Mouse (Mus musculus) naive thymus-derived CD4-positive, alpha-beta T cell, adult 2 months (primary cell): Measurements from ENCODE around the gene Ranbp3.

ENCODE experiments used
- DNase-seq: peaks from one replicate; pipeline ENCODE4 v3.0.0-alpha.2; 2011; ENCODE audit warnings: low read depth

The Ranbp3 gene

GRCm38 (mm10) chr17:56673647-56674416 is 738 bp downstream of the Ranbp3 start:
- peak; percentile 37 for DNase-seq

DNA sequence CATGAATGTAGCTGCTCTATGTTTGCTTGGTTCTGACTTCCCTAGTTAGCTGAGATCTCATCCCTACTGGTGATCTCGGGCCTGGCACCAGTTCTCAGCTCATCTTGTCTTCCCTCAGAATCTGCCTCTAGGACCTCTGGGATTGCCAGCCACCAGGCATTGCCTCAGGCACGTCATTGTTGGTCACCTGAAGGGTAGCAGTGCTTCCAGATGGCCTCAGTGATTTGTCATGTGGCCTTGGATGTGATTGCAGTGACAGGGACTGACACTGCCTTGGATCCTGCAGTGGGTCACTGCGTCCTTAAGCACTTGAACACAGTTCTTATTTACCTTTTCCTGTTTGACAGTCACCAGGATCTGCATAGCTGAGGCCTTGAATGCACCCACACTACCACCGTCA is 8.7 kb downstream of the Ranbp3 start:
- DNase-seq, result no peak

DNA sequence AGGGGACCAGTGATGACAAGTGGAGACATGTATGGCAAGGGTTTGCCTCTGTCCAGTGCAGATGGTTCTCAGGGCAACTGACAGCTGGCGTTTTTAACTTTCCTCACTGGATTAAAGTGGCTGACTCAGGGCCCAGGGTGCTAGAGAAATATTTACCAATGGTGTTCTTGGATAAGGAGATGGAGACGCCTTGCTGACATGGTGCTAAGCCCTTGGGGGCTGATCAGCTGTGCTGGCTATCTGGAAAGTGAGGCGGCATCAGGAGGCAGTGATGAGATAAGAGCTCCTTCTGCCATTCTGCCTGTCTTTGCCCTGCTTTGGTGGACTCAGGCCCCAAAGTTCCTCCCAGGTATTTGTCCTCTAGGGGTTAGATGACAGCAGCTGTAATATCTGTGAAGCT is 9.8 kb downstream of the Ranbp3 start:
- no peak for DNase-seq

- DNase-seq, result no peak
Observed at GRCm38 (mm10) chr17:56683546-56684140, 10.5 kb downstream of the Ranbp3 start.

- no peak for DNase-seq
Observed at GRCm38 (mm10) chr17:56684649-56685048, 11.6 kb downstream of the Ranbp3 start.

- no peak for DNase-seq
Observed at GRCm38 (mm10) chr17:56686801-56687200, 13.7 kb downstream of the Ranbp3 start.

DNA sequence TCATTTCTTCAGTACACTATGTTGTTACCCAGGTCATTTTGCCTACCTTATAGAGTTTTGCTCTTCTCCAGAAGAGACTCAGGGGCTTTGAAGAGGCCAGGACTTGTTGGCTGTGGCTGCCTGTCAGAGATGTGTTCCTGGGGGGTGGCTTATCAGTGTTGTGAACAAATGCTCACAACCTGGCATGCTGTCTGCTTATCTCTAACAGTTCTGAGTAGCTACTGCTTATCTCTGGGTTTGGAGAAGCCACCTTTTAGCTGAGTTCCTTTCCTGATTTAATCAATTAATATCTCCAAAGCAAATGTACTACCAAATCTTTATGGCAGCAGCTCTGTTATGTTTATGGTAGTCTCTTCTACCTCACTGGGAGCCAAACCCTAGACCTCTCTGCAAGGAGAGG is 15.0 kb downstream of the Ranbp3 start:
- no peak for DNase-seq

- no peak for DNase-seq
Observed at GRCm38 (mm10) chr17:56688689-56689088, 15.6 kb downstream of the Ranbp3 start.

GRCm38 (mm10) chr17:56693395-56693794 is 20.3 kb downstream of the Ranbp3 start:
- DNase-seq, result no peak

DNA sequence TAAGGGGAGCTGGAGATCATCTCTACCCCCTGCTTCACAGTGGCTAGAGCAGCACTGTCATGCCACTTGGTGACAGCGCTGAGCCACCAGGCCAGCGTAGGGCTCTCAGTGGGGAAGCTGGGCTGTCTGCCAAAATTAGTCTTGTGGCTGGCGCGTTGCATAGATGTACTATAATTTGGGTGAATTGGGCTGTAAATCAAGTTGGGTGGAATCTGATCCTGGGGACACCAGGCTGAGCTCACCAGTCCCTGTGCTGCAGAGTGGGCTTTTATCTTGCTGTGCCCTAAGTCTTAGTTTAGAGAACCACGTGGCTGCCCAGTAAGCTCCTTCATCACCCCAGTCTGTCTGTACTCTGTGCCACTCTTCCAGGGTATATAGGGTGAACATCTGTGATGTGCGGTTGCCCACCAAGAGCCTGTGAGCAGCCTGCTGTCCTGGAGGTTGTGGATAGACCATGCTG is 20.8 kb downstream of the Ranbp3 start:
- DNase-seq, result no peak

- no peak for DNase-seq
Observed at GRCm38 (mm10) chr17:56700451-56700850, 27.4 kb downstream of the Ranbp3 start.

- DNase-seq, result no peak
Observed at GRCm38 (mm10) chr17:56703038-56703437, 29.9 kb downstream of the Ranbp3 start.

DNA sequence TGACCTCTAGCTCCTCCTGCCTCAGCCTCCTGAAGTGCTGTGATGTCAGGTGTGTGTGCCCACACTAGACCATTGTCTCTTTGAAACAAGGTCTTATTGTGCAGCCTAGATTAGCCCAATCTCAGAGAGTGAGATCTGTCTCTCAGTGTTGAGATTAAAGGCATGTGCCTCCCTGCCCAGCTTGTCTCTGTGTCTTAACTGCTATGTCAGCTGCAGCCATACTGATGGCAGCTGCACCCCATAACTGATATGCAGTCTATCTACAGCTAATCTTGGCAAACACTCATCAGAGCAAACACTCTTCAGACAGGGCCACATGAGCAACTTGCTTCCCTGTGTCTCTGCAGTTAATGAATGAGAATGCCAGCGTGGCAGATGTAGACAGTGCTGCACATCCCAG is 33.4 kb downstream of the Ranbp3 start:
- DNase-seq, result no peak

GRCm38 (mm10) chr17:56708692-56709091 is 35.6 kb downstream of the Ranbp3 start:
- DNase-seq, result no peak

GRCm38 (mm10) chr17:56709708-56710107 is 36.6 kb downstream of the Ranbp3 start:
- no peak for DNase-seq

DNA sequence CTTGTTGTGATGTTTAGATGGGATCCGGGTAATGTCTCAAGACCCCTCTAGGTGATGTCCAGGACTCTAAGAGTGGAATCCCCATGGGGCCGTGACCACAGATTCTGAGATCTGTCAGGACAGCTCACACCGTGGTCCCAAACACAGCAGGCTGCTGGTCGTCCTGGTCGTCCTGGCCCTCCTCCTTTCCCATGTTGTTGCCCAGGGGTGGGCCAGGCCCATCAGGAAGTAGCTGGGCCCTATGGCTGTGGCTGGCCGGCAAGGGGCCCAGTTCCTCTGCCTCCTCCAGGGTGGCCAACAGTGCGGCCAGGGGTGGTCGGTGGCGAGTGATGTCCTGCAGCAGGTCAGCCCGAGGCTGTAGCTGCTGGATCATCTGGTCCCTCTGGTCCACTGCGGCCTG is 42.3 kb downstream of the Ranbp3 start:
- DNase-seq, result no peak

GRCm38 (mm10) chr17:56715914-56716654 is 43.0 kb downstream of the Ranbp3 start:
- peak; percentile 37 for DNase-seq

DNA sequence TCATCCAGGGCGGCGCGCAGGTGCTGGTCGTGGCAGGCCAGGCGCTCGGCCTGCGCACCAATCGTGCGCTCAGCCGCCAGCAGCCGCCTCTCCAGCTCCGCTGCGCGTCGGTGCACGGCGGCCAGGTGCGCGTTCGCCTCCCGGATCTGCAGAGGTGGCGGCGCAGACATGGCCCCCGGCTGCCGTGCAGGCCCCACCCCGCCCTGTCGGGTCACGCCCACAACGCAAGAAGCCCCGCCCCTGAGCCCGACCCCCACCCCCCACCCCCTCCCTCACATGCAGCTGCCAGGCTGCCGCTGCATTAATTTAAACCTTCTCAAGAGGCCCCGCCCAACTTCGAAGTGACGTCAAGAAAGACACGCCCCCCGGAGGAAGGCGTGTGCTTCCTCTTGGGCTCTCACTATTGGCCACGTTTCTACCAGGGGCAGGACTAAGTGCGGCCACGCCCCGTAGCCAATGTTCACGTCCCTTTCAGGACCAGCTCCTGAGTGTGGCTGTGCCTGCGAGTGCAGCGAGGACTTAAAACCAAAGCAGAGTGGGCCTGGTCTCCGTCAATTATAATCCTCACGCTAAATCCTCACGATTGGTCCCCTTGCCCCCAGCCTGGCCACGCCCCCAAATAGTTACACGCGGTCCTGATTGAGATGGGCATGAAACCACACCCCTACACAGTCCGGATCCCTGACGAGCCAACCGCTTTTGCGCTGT is 43.7 kb downstream of the Ranbp3 start:
- DNase-seq, result peak; percentile 100

- peak; percentile 99 for DNase-seq
Observed at GRCm38 (mm10) chr17:56717363-56718058, 44.4 kb downstream of the Ranbp3 start, which contains the start of the genes Ndufa11 and Vmac. Gene Ndufa11, plus strand, starts transcription at chr17:56717767. Gene Vmac, minus strand, starts transcription at chr17:56718022.

GRCm38 (mm10) chr17:56722441-56722840 is 49.3 kb downstream of the Ranbp3 start:
- DNase-seq, result no peak

- no peak for DNase-seq
Observed at GRCm38 (mm10) chr17:56723419-56724161, 50.5 kb downstream of the Ranbp3 start.
